Mouse (Mus musculus): ENCODE measurements around the gene Wasl.
A peak's percentile ranks its signal among the peaks of the same experiment; 100 is the strongest.

Wasl gene

GRCm38 (mm10) chr6:24664867-24665458 is at the start of gene Wasl:
Wasl (minus strand) TSS chr6:24665009.
- H3K4me1 ChIP-seq (replicated peaks; ENCODE audit: low read depth, low read length), result peaks cover 36% of the 10 kb centered on the region
- TF ChIP-seq CTCF (conservative IDR thresholded peaks at IDR 0.05; ENCODE audit: low read length) (no peak), POU5F1 (IDR thresholded peaks at IDR 0.05; ENCODE audit: borderline replicate concordance, low read length) (no peak), NANOG (IDR thresholded peaks at IDR 0.05; ENCODE audit: borderline replicate concordance, low read length) (no peak)
- H3K4me3 ChIP-seq (replicated peaks; ENCODE audit: low read length), result peak within 1 kb of the TSS; percentile 97
- no peaks in the 10 kb centered on the region for H3K27me3 ChIP-seq (ENCODE audit: insufficient read depth, low read length)
- H3K9me3 ChIP-seq (ENCODE audit: low read length), result no peaks in the 10 kb centered on the region
- H3K36me3 ChIP-seq (ENCODE audit: insufficient read depth, low read length), result peaks cover 15% of the 10 kb centered on the region

- TF ChIP-seq NANOG (IDR thresholded peaks at IDR 0.05; ENCODE audit: borderline replicate concordance, low read length) (no peak), POU5F1 (IDR thresholded peaks at IDR 0.05; ENCODE audit: borderline replicate concordance, low read length) (no peak), CTCF (conservative IDR thresholded peaks at IDR 0.05; ENCODE audit: low read length) (no peak)
Observed at GRCm38 (mm10) chr6:24707499-24707898, 42.7 kb upstream of the Wasl start.

GRCm38 (mm10) chr6:24707090-24707489 is 42.3 kb upstream of the Wasl start:
- Histone ChIP-seq H3K4me3 (replicated peaks; ENCODE audit: low read length) (no peak overlapping the region), H3K4me1 (replicated peaks; ENCODE audit: low read depth, low read length) (peaks cover 4% of the 10 kb centered on the region; the same call in 1 of the 2 replicates), H3K9me3 (ENCODE audit: low read length) (no peaks in the 10 kb centered on the region), H3K36me3 (ENCODE audit: insufficient read depth, low read length) (no peaks in the 10 kb centered on the region), H3K27me3 (ENCODE audit: insufficient read depth, low read length) (no peaks in the 10 kb centered on the region)
- TF ChIP-seq POU5F1 (IDR thresholded peaks at IDR 0.05; ENCODE audit: borderline replicate concordance, low read length), result no peak
- no peak for TF ChIP-seq CTCF (conservative IDR thresholded peaks at IDR 0.05; ENCODE audit: low read length)
- no peak for TF ChIP-seq NANOG (IDR thresholded peaks at IDR 0.05; ENCODE audit: borderline replicate concordance, low read length)

More at GRCm38 (mm10) chr6:24707499-24707898, 42.7 kb upstream of the Wasl start:
- Histone ChIP-seq H3K27me3 (ENCODE audit: insufficient read depth, low read length) (no peaks in the 10 kb centered on the region), H3K9me3 (ENCODE audit: low read length) (no peaks in the 10 kb centered on the region), H3K36me3 (ENCODE audit: insufficient read depth, low read length) (no peaks in the 10 kb centered on the region), H3K4me1 (replicated peaks; ENCODE audit: low read depth, low read length) (peaks cover 4% of the 10 kb centered on the region; the same call in 1 of the 2 replicates), H3K4me3 (replicated peaks; ENCODE audit: low read length) (no peak overlapping the region)

- TF ChIP-seq NANOG (IDR thresholded peaks at IDR 0.05; ENCODE audit: borderline replicate concordance, low read length) (no peak), CTCF (conservative IDR thresholded peaks at IDR 0.05; ENCODE audit: low read length) (no peak), POU5F1 (IDR thresholded peaks at IDR 0.05; ENCODE audit: borderline replicate concordance, low read length) (no peak)
- Histone ChIP-seq H3K9me3 (ENCODE audit: low read length) (no peaks in the 10 kb centered on the region), H3K27me3 (ENCODE audit: insufficient read depth, low read length) (no peaks in the 10 kb centered on the region), H3K36me3 (ENCODE audit: insufficient read depth, low read length) (no peaks in the 10 kb centered on the region), H3K4me1 (replicated peaks; ENCODE audit: low read depth, low read length) (peaks cover 16% of the 10 kb centered on the region), H3K4me3 (replicated peaks; ENCODE audit: low read length) (no peak overlapping the region)
Observed at GRCm38 (mm10) chr6:24697216-24697615, 32.4 kb upstream of the Wasl start.

GRCm38 (mm10) chr6:24696117-24696516 is 31.3 kb upstream of the Wasl start:
- peaks cover 16% of the 10 kb centered on the region for H3K4me1 ChIP-seq (replicated peaks; ENCODE audit: low read depth, low read length)
- TF ChIP-seq NANOG (IDR thresholded peaks at IDR 0.05; ENCODE audit: borderline replicate concordance, low read length) (no peak), CTCF (conservative IDR thresholded peaks at IDR 0.05; ENCODE audit: low read length) (no peak), POU5F1 (IDR thresholded peaks at IDR 0.05; ENCODE audit: borderline replicate concordance, low read length) (no peak)
- H3K4me3 ChIP-seq (replicated peaks; ENCODE audit: low read length), result no peak overlapping the region
- no peaks in the 10 kb centered on the region for H3K36me3 ChIP-seq (ENCODE audit: insufficient read depth, low read length)
- no peaks in the 10 kb centered on the region for H3K27me3 ChIP-seq (ENCODE audit: insufficient read depth, low read length)
- H3K9me3 ChIP-seq (ENCODE audit: low read length), result no peaks in the 10 kb centered on the region

GRCm38 (mm10) chr6:24694455-24695410 is 29.9 kb upstream of the Wasl start:
- peaks cover 16% of the 10 kb centered on the region for H3K4me1 ChIP-seq (replicated peaks; ENCODE audit: low read depth, low read length)
- TF ChIP-seq CTCF (conservative IDR thresholded peaks at IDR 0.05; ENCODE audit: low read length) (no peak), POU5F1 (IDR thresholded peaks at IDR 0.05; ENCODE audit: borderline replicate concordance, low read length) (no peak), NANOG (IDR thresholded peaks at IDR 0.05; ENCODE audit: borderline replicate concordance, low read length) (no peak)
- no peaks in the 10 kb centered on the region for H3K36me3 ChIP-seq (ENCODE audit: insufficient read depth, low read length)
- no peaks in the 10 kb centered on the region for H3K27me3 ChIP-seq (ENCODE audit: insufficient read depth, low read length)
- no peaks in the 10 kb centered on the region for H3K9me3 ChIP-seq (ENCODE audit: low read length)
- H3K4me3 ChIP-seq (replicated peaks; ENCODE audit: low read length), result no peak overlapping the region

GRCm38 (mm10) chr6:24687871-24688270 is 23.1 kb upstream of the Wasl start:
- Histone ChIP-seq H3K9me3 (ENCODE audit: low read length) (no peaks in the 10 kb centered on the region), H3K36me3 (ENCODE audit: insufficient read depth, low read length) (no peaks in the 10 kb centered on the region), H3K27me3 (ENCODE audit: insufficient read depth, low read length) (no peaks in the 10 kb centered on the region), H3K4me1 (replicated peaks; ENCODE audit: low read depth, low read length) (no peaks in the 10 kb centered on the region), H3K4me3 (replicated peaks; ENCODE audit: low read length) (no peak overlapping the region)
- TF ChIP-seq NANOG (IDR thresholded peaks at IDR 0.05; ENCODE audit: borderline replicate concordance, low read length) (no peak), POU5F1 (IDR thresholded peaks at IDR 0.05; ENCODE audit: borderline replicate concordance, low read length) (no peak), CTCF (conservative IDR thresholded peaks at IDR 0.05; ENCODE audit: low read length) (no peak)

GRCm38 (mm10) chr6:24683113-24683512 is 18.3 kb upstream of the Wasl start:
- Histone ChIP-seq H3K4me3 (replicated peaks; ENCODE audit: low read length) (no peak overlapping the region), H3K36me3 (ENCODE audit: insufficient read depth, low read length) (no peaks in the 10 kb centered on the region), H3K4me1 (replicated peaks; ENCODE audit: low read depth, low read length) (no peaks in the 10 kb centered on the region), H3K9me3 (ENCODE audit: low read length) (no peaks in the 10 kb centered on the region), H3K27me3 (ENCODE audit: insufficient read depth, low read length) (no peaks in the 10 kb centered on the region)
- no peak for TF ChIP-seq NANOG (IDR thresholded peaks at IDR 0.05; ENCODE audit: borderline replicate concordance, low read length)
- no peak for TF ChIP-seq POU5F1 (IDR thresholded peaks at IDR 0.05; ENCODE audit: borderline replicate concordance, low read length)
- no peak for TF ChIP-seq CTCF (conservative IDR thresholded peaks at IDR 0.05; ENCODE audit: low read length)

All from E14TG2a.4 (cell line).